Mouse (Mus musculus) kidney, postnatal 0 days (tissue): ENCODE measurements around the gene Ucn2. TPM values are rescaled to one million over a fixed set of nuclear protein-coding genes. Genes with fewer than 3 reads are reported as not detected.

Experiments used
- ATAC-seq: fragments of 200-750 bp; cut with Nextera tagmentation; replicated peaks from 2 replicates; pipeline ENCODE4 v1.8.0; 2017; ENCODE audit warnings: low read depth, moderate number of reproducible peaks, moderate TSS enrichment, moderate library complexity; ENCODE audit not compliant: low FRiP score
- DNase-seq: peaks from one replicate; pipeline ENCODE4 v3.0.0-alpha.2; 2016; ENCODE audit warnings: low spot score
- H3K27ac ChIP-seq: fragments of 300-500 bp; sonication (generic); 2 replicates; pipeline ENCODE4 v1.5.1; 2014; ENCODE audit warnings: mild to moderate bottlenecking
- H3K27me3 ChIP-seq: fragments of 300-500 bp; sonication (generic); 2 replicates; pipeline ENCODE4 v1.6.1; 2014; ENCODE audit warnings: low read length, mixed read lengths; ENCODE audit not compliant: insufficient read depth
- H3K36me3 ChIP-seq: fragments of 300-500 bp; sonication (generic); 2 replicates; pipeline ENCODE4 v1.6.1; 2014; ENCODE audit warnings: low read length, mixed read lengths; ENCODE audit not compliant: insufficient read depth
- H3K4me1 ChIP-seq: fragments of 300-500 bp; sonication (generic); replicated peaks from 2 replicates; pipeline ENCODE4 v1.6.1; 2014; ENCODE audit warnings: antibody characterized with exemption, low read length, mixed read lengths; ENCODE audit not compliant: insufficient read depth
- H3K4me2 ChIP-seq: fragments of 300-500 bp; sonication (generic); 2 replicates; pipeline ENCODE4 v1.6.1; 2014; ENCODE audit warnings: mild to moderate bottlenecking, low read length, moderate library complexity, mixed read lengths
- H3K4me3 ChIP-seq: fragments of 300-500 bp; sonication (generic); replicated peaks from 2 replicates; pipeline ENCODE4 v1.5.1; 2014; ENCODE audit warnings: low read depth, low read length
- H3K9ac ChIP-seq: fragments of 300-500 bp; sonication (generic); 2 replicates; pipeline ENCODE4 v1.6.1; 2014; ENCODE audit warnings: low read depth, low read length
- H3K9me3 ChIP-seq: fragments of 300-500 bp; sonication (generic); replicated peaks from 2 replicates; pipeline ENCODE4 v1.6.1; 2016; ENCODE audit warnings: low read length, inconsistent platforms, mixed read lengths
- CTCF ChIP-seq: IDR thresholded peaks from 2 replicates; pipeline ENCODE4 v1.5.1; 2016; ENCODE audit warnings: antibody characterized with exemption, low read depth, mild to moderate bottlenecking, moderate library complexity
- WGBS: fragments of 180-500 bp; shearing (Covaris S2); extraction: QIAGEN DNeasy Blood & Tissue Kit; methylation state at CpG from one replicate; pipeline ENCODE4 v1.1.7; 2014; 5-methylcytosine and 5-hydroxymethylcytosine counted together
- polyA plus RNA-seq: library from polyadenylated mRNA; unstranded; fragments of >200 nt; fragmentation: Nextera tagmentation; extraction: Ambion mirVana; gene quantifications from 2 replicates; pipeline ENCODE4 v1.2.1, GENCODE M21; 2015

Gene Ucn2
- polyA plus RNA-seq, 1 experiment from 2014 or later: not detected

DNA sequence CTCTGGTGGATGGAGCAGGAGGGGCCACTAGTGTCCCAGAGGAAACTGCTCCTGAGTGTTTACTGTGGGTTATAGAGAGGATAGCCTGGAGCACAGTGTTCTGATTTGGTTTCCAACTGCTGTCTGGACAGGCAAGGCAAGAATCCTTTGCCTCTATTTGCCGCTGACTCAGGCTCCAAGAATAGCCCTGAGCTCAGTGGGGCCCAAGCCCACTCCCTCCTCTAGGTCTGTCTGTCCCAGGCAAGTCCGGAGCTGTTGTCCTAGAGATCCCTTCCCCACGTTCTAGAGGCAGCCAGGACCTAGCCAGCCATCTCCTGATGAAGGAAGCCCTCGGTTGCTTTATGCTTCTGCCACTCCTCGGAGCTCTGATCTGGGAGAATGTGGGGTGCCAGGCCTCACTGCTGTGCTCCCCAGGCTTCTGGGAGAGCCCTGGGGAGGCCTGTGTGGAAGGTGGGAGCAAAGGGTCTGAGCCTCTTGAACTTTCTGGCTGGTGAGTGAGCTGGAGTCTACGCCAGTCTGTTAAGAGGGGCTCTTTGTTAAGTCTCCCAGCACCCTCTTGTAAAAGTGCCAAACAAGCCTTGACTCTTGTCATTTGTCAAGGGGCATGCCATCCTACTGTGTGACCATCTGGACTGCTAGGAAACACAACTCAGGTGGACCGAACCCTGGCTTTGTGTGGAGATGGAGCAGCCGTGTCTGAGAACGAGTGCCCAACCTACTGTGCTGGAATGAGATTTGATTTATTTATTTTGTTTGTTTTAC is 35.7 kb upstream of the Ucn2 start:
- ATAC-seq: peak; percentile 9; the same call in 1 of the 2 replicates

GRCm38 (mm10) chr9:108953081-108953636 is 32.7 kb upstream of the Ucn2 start, which contains the start of gene Col7a1:
Gene Col7a1, plus strand, starts transcription at chr9:108953586.
- H3K9ac ChIP-seq: no peak within 1 kb of the TSS
- 0 out of 2 replicates have a peak within 1 kb of the TSS, but pooled peaks have one; percentile 0 for H3K4me3 ChIP-seq
- H3K4me1 ChIP-seq: peaks cover 14% of the 10 kb centered on the region
- WGBS: 12% methylated on average over 15 of the region's 15 CpGs
- ATAC-seq (no peak), DNase-seq (no peak)
- no peak within 1 kb of the TSS for H3K27ac ChIP-seq
- H3K4me2 ChIP-seq: peak within 1 kb of the TSS; percentile 29
- TF ChIP-seq CTCF: no peak
- peaks cover 11% of the 10 kb centered on the region for H3K36me3 ChIP-seq
- no peaks in the 10 kb centered on the region for H3K9me3 ChIP-seq
- no peaks in the 10 kb centered on the region for H3K27me3 ChIP-seq

More for the DNA sequence above, 35.7 kb upstream of the Ucn2 start:
- Histone ChIP-seq H3K27ac (peak overlapping the region; percentile 75), H3K4me3 (no peak overlapping the region), H3K36me3 (peaks cover 38% of the 10 kb centered on the region), H3K4me2 (no peak overlapping the region), H3K4me1 (peaks cover 14% of the 10 kb centered on the region), H3K9me3 (no peaks in the 10 kb centered on the region), H3K27me3 (no peaks in the 10 kb centered on the region), H3K9ac (no peak overlapping the region)
- TF ChIP-seq CTCF: no peak
- no peak for DNase-seq
- WGBS: 82% methylated on average over 9 of the region's 9 CpGs

- WGBS: 77% methylated on average over 11 of the region's 11 CpGs
Measured at GRCm38 (mm10) chr9:108955241-108955640, 30.6 kb upstream of the Ucn2 start.

DNA sequence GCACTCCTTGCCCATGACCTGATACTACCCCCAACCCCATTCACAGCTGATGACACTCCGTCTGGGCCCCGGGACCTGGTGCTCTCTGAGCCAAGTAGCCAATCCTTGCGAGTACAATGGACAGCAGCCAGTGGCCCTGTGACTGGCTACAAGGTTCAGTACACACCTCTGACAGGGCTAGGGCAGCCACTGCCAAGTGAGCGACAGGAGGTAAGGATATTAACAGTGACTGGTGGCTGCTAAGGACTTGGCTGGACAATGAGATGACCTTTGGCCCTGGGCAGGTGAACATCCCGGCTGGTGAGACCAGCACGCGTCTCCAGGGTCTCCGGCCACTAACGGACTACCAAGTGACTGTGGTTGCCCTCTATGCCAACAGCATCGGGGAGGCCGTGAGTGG is 30.0 kb upstream of the Ucn2 start:
- TF ChIP-seq CTCF: no peak
- no peak overlapping the region for H3K4me3 ChIP-seq
- DNase-seq (no peak), ATAC-seq (no peak)
- H3K4me2 ChIP-seq: no peak overlapping the region
- H3K27me3 ChIP-seq: no peaks in the 10 kb centered on the region
- H3K36me3 ChIP-seq: no peaks in the 10 kb centered on the region
- H3K9me3 ChIP-seq: no peaks in the 10 kb centered on the region
- 90% methylated on average over 11 of the region's 11 CpGs for WGBS
- H3K9ac ChIP-seq: no peak overlapping the region
- H3K27ac ChIP-seq: no peak overlapping the region
- 0 out of 2 replicates have a peak, but pooled peaks cover 7% of the 10 kb centered on the region for H3K4me1 ChIP-seq

More at GRCm38 (mm10) chr9:108955241-108955640, 30.6 kb upstream of the Ucn2 start:
- H3K4me2 ChIP-seq: no peak overlapping the region
- no peak overlapping the region for H3K4me3 ChIP-seq
- no peaks in the 10 kb centered on the region for H3K9me3 ChIP-seq
- no peaks in the 10 kb centered on the region for H3K36me3 ChIP-seq
- no peak for TF ChIP-seq CTCF
- H3K27me3 ChIP-seq: no peaks in the 10 kb centered on the region
- H3K9ac ChIP-seq: no peak overlapping the region
- 0 out of 2 replicates have a peak, but pooled peaks cover 7% of the 10 kb centered on the region for H3K4me1 ChIP-seq
- DNase-seq: no peak
- no peak overlapping the region for H3K27ac ChIP-seq
- ATAC-seq: no peak

DNA sequence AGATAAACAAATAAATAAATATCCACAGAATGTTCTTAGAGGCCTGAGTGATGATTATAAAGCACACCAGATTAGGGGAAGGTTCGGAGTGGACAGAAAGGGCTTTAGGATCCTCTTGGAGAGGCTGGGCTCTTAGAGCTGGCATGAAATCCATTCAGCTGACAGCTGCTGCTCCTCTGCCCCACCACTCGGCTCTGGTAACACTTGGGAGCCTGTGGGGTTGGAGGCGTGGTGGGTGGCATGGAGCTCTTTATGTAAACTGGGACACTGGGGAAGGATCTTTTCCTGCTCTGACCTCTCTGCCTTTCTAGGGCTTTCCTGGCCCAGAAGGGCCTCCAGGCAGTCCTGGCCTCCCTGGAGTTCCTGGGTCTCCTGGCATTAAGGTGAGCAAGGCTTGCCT is 22.2 kb upstream of the Ucn2 start:
- TF ChIP-seq CTCF: no peak
- Histone ChIP-seq H3K27ac (no peak overlapping the region), H3K4me3 (no peak overlapping the region), H3K27me3 (no peaks in the 10 kb centered on the region), H3K9ac (no peak overlapping the region), H3K4me1 (no peaks in the 10 kb centered on the region), H3K36me3 (no peaks in the 10 kb centered on the region), H3K9me3 (no peaks in the 10 kb centered on the region), H3K4me2 (no peak overlapping the region)
- WGBS: 67% methylated on average over 3 of the region's 3 CpGs
- DNase-seq (no peak), ATAC-seq (no peak)

- Histone ChIP-seq H3K36me3 (no peaks in the 10 kb centered on the region), H3K9me3 (no peaks in the 10 kb centered on the region), H3K27ac (no peak overlapping the region), H3K9ac (no peak overlapping the region), H3K4me3 (no peak overlapping the region), H3K27me3 (no peaks in the 10 kb centered on the region), H3K4me2 (no peak overlapping the region), H3K4me1 (no peaks in the 10 kb centered on the region)
- DNase-seq (no peak), ATAC-seq (no peak)
- no peak for TF ChIP-seq CTCF
- WGBS: 84% methylated on average over 6 of the region's 6 CpGs
Measured at GRCm38 (mm10) chr9:108964338-108964737, 21.5 kb upstream of the Ucn2 start.
